Mouse (Mus musculus): ENCODE data around the gene Gtdc1.

DNA sequence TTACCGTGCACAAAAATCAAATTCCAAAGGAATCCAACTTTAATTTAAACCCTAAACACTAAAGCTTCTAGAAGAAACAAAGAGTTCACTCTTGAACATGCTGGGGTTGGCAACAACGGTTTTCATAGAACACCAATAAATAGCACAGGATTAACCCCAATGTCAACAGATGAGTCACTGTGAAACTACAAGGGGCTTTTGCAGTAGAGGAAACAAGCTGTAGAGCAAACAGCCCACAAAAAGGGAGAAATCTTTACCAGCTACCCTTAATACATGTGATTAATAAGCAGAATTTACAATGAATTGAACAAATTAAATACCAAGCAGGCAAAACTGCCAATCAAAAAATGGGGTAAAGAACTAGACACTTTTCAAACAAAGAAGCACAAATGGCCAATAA lies 53.7 kb downstream of the Gtdc1 start:
- TF ChIP-seq CTCF (IDR thresholded peaks at IDR 0.05; ENCODE audit: low read depth, low read length) (no peak), POLR2A (IDR thresholded peaks at IDR 0.05; ENCODE audit: insufficient read depth, low read length) (no peak), EP300 (IDR thresholded peaks at IDR 0.05; ENCODE audit: insufficient read depth, low read depth, low read length) (no peak)

Data from ES-Bruce4 (cell line).